Mouse (Mus musculus) ES-Bruce4 (cell line): ENCODE data around the gene Pirb. TPM values are rescaled to one million over a fixed set of nuclear protein-coding genes. Genes with fewer than 3 reads are reported as not detected.
"Not testable (repeated sequence)": the region's sequence is repeated elsewhere in the genome, so short reads cannot be mapped to it uniquely, and the experiment has no call there.

Experiments
- H3K27ac ChIP-seq: 2 replicates; pipeline ENCODE4 v1.5.1; 2012; ENCODE audit warnings: low read length, inconsistent platforms; ENCODE audit not compliant: insufficient read depth
- H3K27me3 ChIP-seq: 2 replicates; pipeline ENCODE4 v1.6.1; 2012; ENCODE audit warnings: mild to moderate bottlenecking, low read length, inconsistent platforms; ENCODE audit not compliant: control insufficient read depth, poor library complexity, insufficient read depth, severe bottlenecking
- H3K36me3 ChIP-seq: 2 replicates; pipeline ENCODE4 v1.6.1; 2012; ENCODE audit warnings: inconsistent platforms, mild to moderate bottlenecking, low read length, moderate library complexity; ENCODE audit not compliant: control insufficient read depth, poor library complexity, insufficient read depth, severe bottlenecking
- H3K4me1 ChIP-seq: one replicate; pipeline ENCODE4 v1.8.1; 2011; ENCODE audit warnings: low read length; ENCODE audit not compliant: control insufficient read depth, insufficient read depth
- H3K4me3 ChIP-seq: 2 replicates; pipeline ENCODE4 v1.5.1; 2011; ENCODE audit warnings: low read depth, mild to moderate bottlenecking, low read length
- H3K9ac ChIP-seq: 2 replicates; pipeline ENCODE4 v1.6.1; 2012; ENCODE audit warnings: low read depth, mild to moderate bottlenecking, inconsistent platforms; ENCODE audit not compliant: poor library complexity, severe bottlenecking
- H3K9me3 ChIP-seq: replicated peaks from 2 replicates; pipeline ENCODE4 v1.6.1; 2012; ENCODE audit warnings: mild to moderate bottlenecking, low read length, inconsistent platforms; ENCODE audit not compliant: control insufficient read depth, poor library complexity, insufficient read depth, severe bottlenecking
- CTCF ChIP-seq: IDR thresholded peaks from one replicate; pipeline ENCODE4 v1.8.1; 2011; ENCODE audit warnings: low read depth, low read length
- EP300 ChIP-seq: IDR thresholded peaks from 2 replicates; pipeline ENCODE4 v1.6.1; 2011; ENCODE audit warnings: low read depth, low read length; ENCODE audit not compliant: insufficient read depth
- POLR2A ChIP-seq: IDR thresholded peaks from one replicate; pipeline ENCODE4 v1.8.1; 2011; ENCODE audit warnings: low read length; ENCODE audit not compliant: insufficient read depth
- polyA plus RNA-seq: library from polyadenylated mRNA; stranded (reverse); fragments of >200 nt; gene quantifications from 2 replicates; pipeline ENCODE4 v1.2.4, GENCODE M21; 2011; ENCODE audit warnings: low read depth; ENCODE audit not compliant: missing spikeins, insufficient read depth, insufficient read length

Gene Pirb
- polyA plus RNA-seq, 1 experiment, result not detected

GRCm38 (mm10) chr7:3703879-3704441, 16.2 kb downstream of the Pirb start, which contains the start of gene Rps9:
TSS of gene Rps9 (plus strand) at chr7:3703993.
- H3K27ac ChIP-seq, result peak within 1 kb of the TSS; percentile 80
- H3K4me1 ChIP-seq, result no peaks in the 10 kb centered on the region
- peaks cover 52% of the 10 kb centered on the region for H3K36me3 ChIP-seq
- H3K4me3 ChIP-seq, result peak within 1 kb of the TSS; percentile 84
- TF ChIP-seq POLR2A (peak; percentile 100), EP300 (no peak), CTCF (no peak)
- H3K9ac ChIP-seq, result peak within 1 kb of the TSS; percentile 92
- no peaks in the 10 kb centered on the region for H3K9me3 ChIP-seq
- no peaks in the 10 kb centered on the region for H3K27me3 ChIP-seq

DNA sequence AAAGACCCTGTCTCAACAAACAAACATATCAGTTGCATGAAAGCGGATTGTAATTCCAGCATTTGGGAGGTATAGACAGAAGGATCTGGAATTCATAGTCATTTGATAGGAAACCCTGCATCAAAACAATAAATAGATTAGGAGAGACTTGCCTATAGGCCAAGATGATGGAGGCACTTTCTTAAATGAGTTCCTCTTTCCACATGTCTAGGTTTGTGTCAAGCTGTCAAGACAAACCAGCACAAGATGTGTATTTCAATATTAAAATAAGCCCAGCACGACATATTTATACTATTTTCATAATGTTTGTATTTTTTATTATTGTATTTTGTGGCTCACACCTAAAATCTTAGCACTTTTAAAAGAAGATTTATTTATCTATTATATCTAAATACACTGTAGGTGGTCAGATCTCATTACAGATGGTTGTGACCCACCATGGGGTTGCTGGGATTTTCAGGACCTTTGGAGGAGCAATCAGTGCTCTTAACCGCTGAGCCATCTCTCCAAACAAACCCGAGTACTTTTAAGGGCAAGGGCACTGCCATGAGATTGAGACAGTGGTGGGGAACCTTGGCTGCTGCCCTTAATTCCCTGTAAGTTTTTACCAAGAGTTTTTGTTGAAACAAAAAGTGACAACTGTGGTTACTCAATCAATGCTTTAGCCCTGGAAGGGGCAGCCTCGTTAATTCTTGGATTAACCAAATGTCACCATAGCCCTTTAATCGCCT, 16.9 kb downstream of the Pirb start:
- peaks cover 52% of the 10 kb centered on the region for H3K36me3 ChIP-seq
- H3K4me1 ChIP-seq, result no peaks in the 10 kb centered on the region
- peak overlapping the region; percentile 52; the same call in 1 of the 2 replicates for H3K27ac ChIP-seq
- no peaks in the 10 kb centered on the region for H3K9me3 ChIP-seq
- peak overlapping the region; percentile 59 for H3K9ac ChIP-seq
- TF ChIP-seq EP300 (no peak), CTCF (no peak), POLR2A (no peak)
- H3K4me3 ChIP-seq, result peak overlapping the region; percentile 38
- no peaks in the 10 kb centered on the region for H3K27me3 ChIP-seq

GRCm38 (mm10) chr7:3698471-3698870, 21.7 kb downstream of the Pirb start:
- Histone ChIP-seq H3K4me1 (no peaks in the 10 kb centered on the region), H3K9me3 (no peaks in the 10 kb centered on the region), H3K27ac (no peak overlapping the region), H3K4me3 (no peak overlapping the region), H3K27me3 (no peaks in the 10 kb centered on the region), H3K36me3 (peaks cover 22% of the 10 kb centered on the region), H3K9ac (no peak overlapping the region)
- TF ChIP-seq EP300 (no peak), CTCF (no peak), POLR2A (no peak)

- peaks cover 15% of the 10 kb centered on the region for H3K36me3 ChIP-seq
These were observed 25.3 kb downstream of the Pirb start for GRCm38 (mm10) chr7:3694949-3695305.

DNA sequence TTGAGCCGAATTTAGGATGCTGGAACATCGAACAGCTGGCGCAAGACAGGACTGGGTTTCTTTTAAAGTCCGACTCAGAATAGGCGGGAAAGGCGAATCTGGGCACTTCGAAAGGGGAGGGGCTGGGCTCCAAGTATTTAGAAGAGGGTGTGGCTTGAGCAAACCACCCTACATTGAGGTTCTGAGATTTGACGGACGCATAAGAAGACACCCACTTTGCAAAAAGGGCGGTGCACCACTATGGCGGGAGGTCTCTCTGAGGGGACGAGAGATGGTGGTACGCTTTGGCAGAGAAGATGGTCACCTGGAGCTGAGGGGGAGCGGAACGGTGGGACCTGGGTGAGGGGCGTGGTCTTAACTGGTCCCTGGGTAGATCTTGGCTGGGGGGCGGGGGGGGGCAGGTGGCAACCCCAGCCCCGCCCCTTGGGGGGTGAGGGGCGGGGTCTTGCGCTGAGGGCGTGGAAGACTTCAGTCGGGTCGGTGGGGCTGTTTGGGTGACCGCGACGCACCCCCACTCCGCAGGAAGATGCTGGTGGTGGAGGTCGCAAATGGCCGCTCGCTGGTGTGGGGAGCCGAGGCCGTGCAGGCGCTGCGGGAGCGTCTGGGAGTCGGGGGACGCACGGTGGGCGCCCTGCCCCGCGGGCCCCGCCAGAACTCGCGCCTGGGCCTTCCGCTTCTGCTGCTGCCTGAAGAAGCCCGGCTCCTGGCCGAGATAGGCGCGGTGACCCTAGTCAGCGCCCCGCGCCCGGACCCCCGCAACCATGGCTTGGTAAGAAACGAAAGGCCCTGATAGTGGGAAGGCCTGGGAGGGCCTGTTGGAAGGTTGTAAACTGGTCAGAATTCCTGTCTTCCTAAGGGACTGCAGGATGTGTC, 25.9 kb downstream of the Pirb start:
- Histone ChIP-seq H3K4me1 (no peaks in the 10 kb centered on the region), H3K36me3 (peaks cover 15% of the 10 kb centered on the region), H3K9me3 (no peaks in the 10 kb centered on the region), H3K27ac (peak overlapping the region; percentile 82), H3K4me3 (peak overlapping the region; percentile 76), H3K27me3 (no peaks in the 10 kb centered on the region), H3K9ac (peak overlapping the region; percentile 55)
- TF ChIP-seq POLR2A, result no peak
- no peak for TF ChIP-seq CTCF
- no peak for TF ChIP-seq EP300

More at GRCm38 (mm10) chr7:3694949-3695305, 25.3 kb downstream of the Pirb start:
- peak overlapping the region; percentile 55 for H3K9ac ChIP-seq
- not testable (repeated sequence) for H3K9me3 ChIP-seq, H3K27me3 ChIP-seq, H3K27ac ChIP-seq, H3K4me1 ChIP-seq
- H3K4me3 ChIP-seq, result peak overlapping the region; percentile 76

DNA sequence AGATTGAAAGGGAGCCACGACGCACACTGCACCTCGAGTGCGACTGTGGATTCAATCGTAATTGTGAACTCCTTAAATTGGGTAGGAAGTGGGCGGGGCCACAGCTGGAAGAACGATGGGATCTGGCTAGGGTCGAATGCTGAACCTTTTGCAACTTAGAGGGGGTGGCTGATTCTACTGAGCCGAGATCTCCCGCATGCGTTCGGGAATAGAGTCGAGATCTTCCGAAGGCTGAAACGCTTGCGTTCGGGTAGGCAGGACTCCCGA, 26.4 kb downstream of the Pirb start:
- TF ChIP-seq POLR2A (no peak), CTCF (no peak), EP300 (no peak)
- peak overlapping the region; percentile 76 for H3K4me3 ChIP-seq
- H3K4me1 ChIP-seq, result no peaks in the 10 kb centered on the region
- H3K27ac ChIP-seq, result peak overlapping the region; percentile 82
- H3K9me3 ChIP-seq, result no peaks in the 10 kb centered on the region
- H3K27me3 ChIP-seq, result no peaks in the 10 kb centered on the region
- H3K9ac ChIP-seq, result peak overlapping the region; percentile 55
- H3K36me3 ChIP-seq, result peaks cover 12% of the 10 kb centered on the region
